Mouse (Mus musculus): ENCODE results near the gene Lrrc46. TPM values are rescaled to one million over a fixed set of nuclear protein-coding genes. Genes with fewer than 3 reads are reported as not detected.
A peak's percentile ranks its signal among the peaks of the same experiment; 100 is the strongest.

Gene Lrrc46
- polyA plus RNA-seq, 1 experiment from 2014 or later = 0.93 TPM

- H3K9me3 ChIP-seq (replicated peaks; ENCODE audit: control insufficient read depth, low read length) = no peaks in the 10 kb centered on the region
- H3K27me3 ChIP-seq (ENCODE audit: control insufficient read depth, insufficient read depth, low read length) = no peaks in the 10 kb centered on the region
- no peak overlapping the region for H3K9ac ChIP-seq (ENCODE audit: low read depth, low read length)
- H3K36me3 ChIP-seq (ENCODE audit: control insufficient read depth, insufficient read depth, low read length) = peaks cover 18% of the 10 kb centered on the region
- 21% methylated on average over 11 of the region's 11 CpGs for WGBS (ENCODE audit: insufficient replicate concordance)
- ATAC-seq (replicated peaks; ENCODE audit: insufficient number of reproducible peaks, low FRiP score, low TSS enrichment) = no peak
- H3K27ac ChIP-seq (ENCODE audit: low read depth, low read length) = no peak overlapping the region
- H3K4me3 ChIP-seq (ENCODE audit: low read depth, low read length) = no peak overlapping the region
- H3K4me2 ChIP-seq = peak overlapping the region; percentile 95
- peaks cover 14% of the 10 kb centered on the region for H3K4me1 ChIP-seq (ENCODE audit: control insufficient read depth, insufficient read depth, low read length)
Observed at GRCm38 (mm10) chr11:97052219-97052646, 11.0 kb upstream of the Lrrc46 start.

GRCm38 (mm10) chr11:97050944-97051586 is 9.9 kb upstream of the Lrrc46 start:
- peaks cover 14% of the 10 kb centered on the region for H3K36me3 ChIP-seq (ENCODE audit: control insufficient read depth, insufficient read depth, low read length)
- H3K4me1 ChIP-seq (ENCODE audit: control insufficient read depth, insufficient read depth, low read length) = peaks cover 14% of the 10 kb centered on the region
- H3K27me3 ChIP-seq (ENCODE audit: control insufficient read depth, insufficient read depth, low read length) = no peaks in the 10 kb centered on the region
- peak overlapping the region; percentile 95 for H3K4me2 ChIP-seq
- peak overlapping the region; percentile 80 for H3K9ac ChIP-seq (ENCODE audit: low read depth, low read length)
- H3K9me3 ChIP-seq (replicated peaks; ENCODE audit: control insufficient read depth, low read length) = no peaks in the 10 kb centered on the region
- ATAC-seq (replicated peaks; ENCODE audit: insufficient number of reproducible peaks, low FRiP score, low TSS enrichment) = no peak; the same call in 1 of the 2 replicates
- no peak overlapping the region for H3K27ac ChIP-seq (ENCODE audit: low read depth, low read length)
- peak overlapping the region; percentile 70 for H3K4me3 ChIP-seq (ENCODE audit: low read depth, low read length)
- 28% methylated on average over 13 of the region's 13 CpGs for WGBS (ENCODE audit: insufficient replicate concordance)

- Histone ChIP-seq H3K27ac (ENCODE audit: low read depth, low read length) (no peak within 1 kb of the TSS), H3K4me3 (ENCODE audit: low read depth, low read length) (peak within 1 kb of the TSS; percentile 70), H3K9me3 (replicated peaks; ENCODE audit: control insufficient read depth, low read length) (no peaks in the 10 kb centered on the region), H3K27me3 (ENCODE audit: control insufficient read depth, insufficient read depth, low read length) (no peaks in the 10 kb centered on the region), H3K9ac (ENCODE audit: low read depth, low read length) (peak within 1 kb of the TSS; percentile 80), H3K4me1 (ENCODE audit: control insufficient read depth, insufficient read depth, low read length) (peaks cover 14% of the 10 kb centered on the region), H3K36me3 (ENCODE audit: control insufficient read depth, insufficient read depth, low read length) (peaks cover 8% of the 10 kb centered on the region), H3K4me2 (peak within 1 kb of the TSS; percentile 95)
- peak; percentile 65; the same call in 1 of the 2 replicates for ATAC-seq (replicated peaks; ENCODE audit: insufficient number of reproducible peaks, low FRiP score, low TSS enrichment)
- WGBS (ENCODE audit: insufficient replicate concordance) = 7% methylated on average over 18 of the region's 18 CpGs
Observed at GRCm38 (mm10) chr11:97050216-97050943, 9.2 kb upstream of the Lrrc46 start, which contains the start of gene Osbpl7. Gene Osbpl7 (plus strand): TSS chr11:97050628.

GRCm38 (mm10) chr11:97049492-97050085 is 8.4 kb upstream of the Lrrc46 start:
- Histone ChIP-seq H3K9me3 (replicated peaks; ENCODE audit: control insufficient read depth, low read length) (no peaks in the 10 kb centered on the region), H3K4me2 (no peak overlapping the region), H3K36me3 (ENCODE audit: control insufficient read depth, insufficient read depth, low read length) (peaks cover under 1% of the 10 kb centered on the region; the same call in 1 of the 2 replicates), H3K9ac (ENCODE audit: low read depth, low read length) (peak overlapping the region; percentile 6; the same call in 1 of the 2 replicates), H3K4me3 (ENCODE audit: low read depth, low read length) (no peak overlapping the region), H3K27me3 (ENCODE audit: control insufficient read depth, insufficient read depth, low read length) (no peaks in the 10 kb centered on the region), H3K4me1 (ENCODE audit: control insufficient read depth, insufficient read depth, low read length) (peaks cover 14% of the 10 kb centered on the region), H3K27ac (ENCODE audit: low read depth, low read length) (no peak overlapping the region)
- ATAC-seq (replicated peaks; ENCODE audit: insufficient number of reproducible peaks, low FRiP score, low TSS enrichment) = no peak
- 76% methylated on average over 6 of the region's 6 CpGs for WGBS (ENCODE audit: insufficient replicate concordance)

- Histone ChIP-seq H3K4me2 (no peak overlapping the region), H3K9me3 (replicated peaks; ENCODE audit: control insufficient read depth, low read length) (no peaks in the 10 kb centered on the region), H3K9ac (ENCODE audit: low read depth, low read length) (no peak overlapping the region), H3K4me1 (ENCODE audit: control insufficient read depth, insufficient read depth, low read length) (peaks cover 14% of the 10 kb centered on the region), H3K27me3 (ENCODE audit: control insufficient read depth, insufficient read depth, low read length) (no peaks in the 10 kb centered on the region), H3K27ac (ENCODE audit: low read depth, low read length) (no peak overlapping the region), H3K36me3 (ENCODE audit: control insufficient read depth, insufficient read depth, low read length) (peaks cover 4% of the 10 kb centered on the region), H3K4me3 (ENCODE audit: low read depth, low read length) (no peak overlapping the region)
- ATAC-seq (replicated peaks; ENCODE audit: insufficient number of reproducible peaks, low FRiP score, low TSS enrichment) = no peak
- 81% methylated on average over 8 of the region's 8 CpGs for WGBS (ENCODE audit: insufficient replicate concordance)
Observed at GRCm38 (mm10) chr11:97048090-97048650, 7.0 kb upstream of the Lrrc46 start.

GRCm38 (mm10) chr11:97045861-97046260 is 4.7 kb upstream of the Lrrc46 start:
- no peak overlapping the region for H3K9ac ChIP-seq (ENCODE audit: low read depth, low read length)
- H3K4me3 ChIP-seq (ENCODE audit: low read depth, low read length) = no peak overlapping the region
- H3K4me2 ChIP-seq = no peak overlapping the region
- no peaks in the 10 kb centered on the region for H3K27me3 ChIP-seq (ENCODE audit: control insufficient read depth, insufficient read depth, low read length)
- no peaks in the 10 kb centered on the region for H3K9me3 ChIP-seq (replicated peaks; ENCODE audit: control insufficient read depth, low read length)
- no peak overlapping the region for H3K27ac ChIP-seq (ENCODE audit: low read depth, low read length)
- peaks cover 4% of the 10 kb centered on the region for H3K36me3 ChIP-seq (ENCODE audit: control insufficient read depth, insufficient read depth, low read length)
- H3K4me1 ChIP-seq (ENCODE audit: control insufficient read depth, insufficient read depth, low read length) = peaks cover 7% of the 10 kb centered on the region; the same call in 1 of the 2 replicates
- WGBS (ENCODE audit: insufficient replicate concordance) = 78% methylated on average over 7 of the region's 7 CpGs
- ATAC-seq (replicated peaks; ENCODE audit: insufficient number of reproducible peaks, low FRiP score, low TSS enrichment) = no peak

- peaks cover 4% of the 10 kb centered on the region for H3K36me3 ChIP-seq (ENCODE audit: control insufficient read depth, insufficient read depth, low read length)
Observed at GRCm38 (mm10) chr11:97044902-97045301, 3.7 kb upstream of the Lrrc46 start.

GRCm38 (mm10) chr11:97040301-97041021 is 746 bp downstream of the Lrrc46 start:
- Histone ChIP-seq H3K27me3 (ENCODE audit: control insufficient read depth, insufficient read depth, low read length) (no peaks in the 10 kb centered on the region), H3K4me3 (ENCODE audit: low read depth, low read length) (peak overlapping the region; percentile 78), H3K27ac (ENCODE audit: low read depth, low read length) (no peak overlapping the region), H3K4me2 (peak overlapping the region; percentile 90), H3K4me1 (ENCODE audit: control insufficient read depth, insufficient read depth, low read length) (peaks cover 7% of the 10 kb centered on the region; the same call in 1 of the 2 replicates), H3K36me3 (ENCODE audit: control insufficient read depth, insufficient read depth, low read length) (peaks cover 4% of the 10 kb centered on the region), H3K9me3 (replicated peaks; ENCODE audit: control insufficient read depth, low read length) (no peaks in the 10 kb centered on the region), H3K9ac (ENCODE audit: low read depth, low read length) (peak overlapping the region; percentile 60; the same call in 1 of the 2 replicates)
- no peak for ATAC-seq (replicated peaks; ENCODE audit: insufficient number of reproducible peaks, low FRiP score, low TSS enrichment)
- 46% methylated on average over 12 of the region's 12 CpGs for WGBS (ENCODE audit: insufficient replicate concordance)

More at GRCm38 (mm10) chr11:97044902-97045301, 3.7 kb upstream of the Lrrc46 start:
- H3K4me3 ChIP-seq (ENCODE audit: low read depth, low read length) = no peak overlapping the region
- no peak overlapping the region for H3K9ac ChIP-seq (ENCODE audit: low read depth, low read length)
- H3K9me3 ChIP-seq (replicated peaks; ENCODE audit: control insufficient read depth, low read length) = no peaks in the 10 kb centered on the region
- no peak overlapping the region for H3K27ac ChIP-seq (ENCODE audit: low read depth, low read length)
- ATAC-seq (replicated peaks; ENCODE audit: insufficient number of reproducible peaks, low FRiP score, low TSS enrichment) = no peak
- no peaks in the 10 kb centered on the region for H3K27me3 ChIP-seq (ENCODE audit: control insufficient read depth, insufficient read depth, low read length)
- WGBS (ENCODE audit: insufficient replicate concordance) = 88% methylated on average over 8 of the region's 8 CpGs
- H3K4me2 ChIP-seq = no peak overlapping the region
- H3K4me1 ChIP-seq (ENCODE audit: control insufficient read depth, insufficient read depth, low read length) = peaks cover 7% of the 10 kb centered on the region; the same call in 1 of the 2 replicates

Data from heart, embryonic 11.5 days (tissue).